Mouse (Mus musculus) forebrain, postnatal 0 days (tissue): ENCODE results near the gene Lhpp. TPM values are rescaled to one million over a fixed set of nuclear protein-coding genes. Genes with fewer than 3 reads are reported as not detected.

Source experiments
- ATAC-seq: fragments of 200-750 bp; cut with Nextera tagmentation; 2 replicates; pipeline ENCODE4 v1.8.0; 2017; ENCODE audit warnings: mild to moderate bottlenecking, moderate library complexity
- DNase-seq: peaks from one replicate; pipeline ENCODE4 v3.0.0-alpha.2; 2015
- H3K27ac ChIP-seq: fragments of 300-500 bp; sonication (generic); 2 replicates; pipeline ENCODE4 v1.5.1; 2014; ENCODE audit warnings: low read depth, mild to moderate bottlenecking, antibody characterized with exemption, low read length, moderate library complexity, mixed read lengths
- H3K27me3 ChIP-seq: fragments of 300-500 bp; sonication (generic); 2 replicates; pipeline ENCODE4 v1.6.1; 2014; ENCODE audit warnings: mild to moderate bottlenecking, low read length, mixed read lengths; ENCODE audit not compliant: insufficient read depth
- H3K36me3 ChIP-seq: fragments of 300-500 bp; sonication (generic); 2 replicates; pipeline ENCODE4 v1.6.1; 2014; ENCODE audit warnings: mild to moderate bottlenecking, moderate library complexity; ENCODE audit not compliant: insufficient read depth
- H3K4me1 ChIP-seq: fragments of 300-500 bp; sonication (generic); 2 replicates; pipeline ENCODE4 v1.6.1; 2014; ENCODE audit warnings: antibody characterized with exemption; ENCODE audit not compliant: insufficient read depth
- H3K4me2 ChIP-seq: fragments of 300-500 bp; sonication (generic); 2 replicates; pipeline ENCODE4 v1.6.1; 2014; ENCODE audit warnings: low read depth, mild to moderate bottlenecking, moderate library complexity
- H3K4me3 ChIP-seq: fragments of 300-500 bp; sonication (generic); 2 replicates; pipeline ENCODE4 v1.5.1; 2014; ENCODE audit warnings: low read depth, low read length, mixed read lengths
- H3K9ac ChIP-seq: fragments of 300-500 bp; sonication (generic); 2 replicates; pipeline ENCODE4 v1.6.1; 2014; ENCODE audit warnings: mild to moderate bottlenecking
- H3K9me3 ChIP-seq: fragments of 300-500 bp; sonication (generic); 2 replicates; pipeline ENCODE4 v1.6.1; 2016; ENCODE audit warnings: low read length
- CTCF ChIP-seq: sonication (generic); IDR thresholded peaks from 2 replicates; pipeline ENCODE4 v1.5.1; 2016; ENCODE audit warnings: antibody characterized with exemption, control low read depth, low read depth
- WGBS: fragments of 180-500 bp; shearing (Covaris S2); extraction: QIAGEN DNeasy Blood & Tissue Kit; methylation state at CpG from one replicate; pipeline ENCODE4 v1.1.7; 2014; 5-methylcytosine and 5-hydroxymethylcytosine counted together
- polyA plus RNA-seq: library from polyadenylated mRNA; unstranded; fragments of >200 nt; fragmentation: Nextera tagmentation; extraction: Ambion mirVana; gene quantifications from 2 replicates; pipeline ENCODE4 v1.2.1, GENCODE M21; 2015
- total RNA-seq: library from RNA; depleted of rRNA; stranded (reverse); fragments of >200 nt; gene quantifications from 2 replicates; pipeline ENCODE4 v1.2.3, GENCODE M21; 2014

Lhpp gene
- total and polyA plus RNA-seq, 2 experiments from 2014 or later: 40.7 to 53.8 TPM

GRCm38 (mm10) chr7:132704310-132704875, 94.0 kb downstream of the Lhpp start:
- no peak overlapping the region for H3K27ac ChIP-seq
- H3K4me1 ChIP-seq: no peaks in the 10 kb centered on the region
- no peaks in the 10 kb centered on the region for H3K27me3 ChIP-seq
- H3K9me3 ChIP-seq: no peaks in the 10 kb centered on the region
- no peak overlapping the region for H3K4me3 ChIP-seq
- H3K36me3 ChIP-seq: no peaks in the 10 kb centered on the region
- no peak for ATAC-seq
- no peak overlapping the region for H3K9ac ChIP-seq
- TF ChIP-seq CTCF: no peak
- no peak for DNase-seq
- H3K4me2 ChIP-seq: no peak overlapping the region
- WGBS: 89% methylated on average over 8 of the region's 8 CpGs

GRCm38 (mm10) chr7:132705130-132705529, 94.7 kb downstream of the Lhpp start:
- H3K36me3 ChIP-seq: no peaks in the 10 kb centered on the region
- no peaks in the 10 kb centered on the region for H3K9me3 ChIP-seq
- WGBS: 88% methylated on average over 7 of the region's 7 CpGs
- H3K27ac ChIP-seq: no peak overlapping the region
- H3K4me2 ChIP-seq: no peak overlapping the region
- TF ChIP-seq CTCF: 0 out of 2 replicates have a peak, but pooled peaks have one; percentile 17
- H3K4me3 ChIP-seq: no peak overlapping the region
- H3K27me3 ChIP-seq: no peaks in the 10 kb centered on the region
- H3K9ac ChIP-seq: no peak overlapping the region
- no peaks in the 10 kb centered on the region for H3K4me1 ChIP-seq
- ATAC-seq: no peak
- no peak for DNase-seq

- H3K4me2 ChIP-seq: no peak overlapping the region
- H3K27ac ChIP-seq: no peak overlapping the region
- H3K36me3 ChIP-seq: peaks cover 8% of the 10 kb centered on the region; the same call in 1 of the 2 replicates
- no peak for ATAC-seq
- DNase-seq: no peak
- TF ChIP-seq CTCF: no peak
- H3K9ac ChIP-seq: no peak overlapping the region
- no peak overlapping the region for H3K4me3 ChIP-seq
- H3K27me3 ChIP-seq: no peaks in the 10 kb centered on the region
- no peaks in the 10 kb centered on the region for H3K9me3 ChIP-seq
- H3K4me1 ChIP-seq: peaks cover 12% of the 10 kb centered on the region
- 82% methylated on average over 9 of the region's 9 CpGs for WGBS
Measured at GRCm38 (mm10) chr7:132711579-132711978, 101.1 kb downstream of the Lhpp start.

GRCm38 (mm10) chr7:132712044-132712708, 101.7 kb downstream of the Lhpp start:
- WGBS: 39% methylated on average over 16 of the region's 16 CpGs
- H3K27ac ChIP-seq: no peak overlapping the region
- peaks cover 8% of the 10 kb centered on the region; the same call in 1 of the 2 replicates for H3K36me3 ChIP-seq
- H3K4me3 ChIP-seq: no peak overlapping the region
- H3K9ac ChIP-seq: no peak overlapping the region
- ATAC-seq: peak; percentile 49
- no peak overlapping the region for H3K4me2 ChIP-seq
- no peak for DNase-seq
- peaks cover 12% of the 10 kb centered on the region for H3K4me1 ChIP-seq
- no peaks in the 10 kb centered on the region for H3K9me3 ChIP-seq
- H3K27me3 ChIP-seq: no peaks in the 10 kb centered on the region
- no peak for TF ChIP-seq CTCF

- H3K4me2 ChIP-seq: no peak overlapping the region
- no peak overlapping the region for H3K4me3 ChIP-seq
- no peak overlapping the region for H3K9ac ChIP-seq
- DNase-seq: no peak
- H3K36me3 ChIP-seq: peaks cover 8% of the 10 kb centered on the region; the same call in 1 of the 2 replicates
- H3K9me3 ChIP-seq: no peaks in the 10 kb centered on the region
- ATAC-seq: no peak
- WGBS: 87% methylated on average over 7 of the region's 7 CpGs
- no peaks in the 10 kb centered on the region for H3K27me3 ChIP-seq
- H3K4me1 ChIP-seq: peaks cover 12% of the 10 kb centered on the region
- TF ChIP-seq CTCF: no peak
- H3K27ac ChIP-seq: no peak overlapping the region
Measured at GRCm38 (mm10) chr7:132712956-132713355, 102.5 kb downstream of the Lhpp start.

GRCm38 (mm10) chr7:132713483-132714126, 103.2 kb downstream of the Lhpp start:
- no peaks in the 10 kb centered on the region for H3K9me3 ChIP-seq
- WGBS: 75% methylated on average over 8 of the region's 8 CpGs
- TF ChIP-seq CTCF: no peak
- no peak overlapping the region for H3K4me2 ChIP-seq
- H3K9ac ChIP-seq: no peak overlapping the region
- no peak overlapping the region for H3K4me3 ChIP-seq
- peaks cover 8% of the 10 kb centered on the region; the same call in 1 of the 2 replicates for H3K36me3 ChIP-seq
- peak overlapping the region; percentile 80 for H3K27ac ChIP-seq
- H3K4me1 ChIP-seq: peaks cover 12% of the 10 kb centered on the region
- ATAC-seq (no peak), DNase-seq (no peak)
- H3K27me3 ChIP-seq: no peaks in the 10 kb centered on the region
